Mouse (Mus musculus): ENCODE results near the gene Rrp8. TPM values are rescaled to one million over a fixed set of nuclear protein-coding genes. Genes with fewer than 3 reads are reported as not detected.
A peak's percentile ranks its signal among the peaks of the same experiment; 100 is the strongest.

Rrp8 gene
- polyA plus RNA-seq, 1 experiment from 2014 or later: 19.3 TPM

GRCm38 (mm10) chr7:105741978-105742377, 4.8 kb upstream of the Rrp8 start:
- WGBS: 85% methylated on average over 9 of the region's 9 CpGs
- DNase-seq (ENCODE audit: low spot score) (no peak), ATAC-seq (no peak)
- Histone ChIP-seq H3K36me3 (ENCODE audit: insufficient read depth, low read length) (peaks cover 32% of the 10 kb centered on the region; the same call in 1 of the 2 replicates), H3K9me3 (ENCODE audit: low read length) (no peaks in the 10 kb centered on the region), H3K4me2 (replicated peaks; ENCODE audit: low read depth, low read length) (no peak overlapping the region), H3K9ac (replicated peaks; ENCODE audit: low read depth) (no peak overlapping the region), H3K27ac (ENCODE audit: low read length) (no peak overlapping the region), H3K4me3 (ENCODE audit: low read depth, low read length) (no peak overlapping the region), H3K27me3 (replicated peaks; ENCODE audit: insufficient read depth, low read length) (no peaks in the 10 kb centered on the region), H3K4me1 (ENCODE audit: insufficient read depth, low read depth, low read length) (peaks cover 10% of the 10 kb centered on the region; the same call in 1 of the 2 replicates)
- no peak for TF ChIP-seq EP300 (IDR thresholded peaks at IDR 0.05)
- no peak for TF ChIP-seq CTCF (IDR thresholded peaks at IDR 0.05)

GRCm38 (mm10) chr7:105740851-105741250, 3.7 kb upstream of the Rrp8 start:
- TF ChIP-seq CTCF (IDR thresholded peaks at IDR 0.05): no peak
- TF ChIP-seq EP300 (IDR thresholded peaks at IDR 0.05): no peak
- Histone ChIP-seq H3K36me3 (ENCODE audit: insufficient read depth, low read length) (peaks cover 32% of the 10 kb centered on the region; the same call in 1 of the 2 replicates), H3K27ac (ENCODE audit: low read length) (no peak overlapping the region), H3K9ac (replicated peaks; ENCODE audit: low read depth) (no peak overlapping the region), H3K4me2 (replicated peaks; ENCODE audit: low read depth, low read length) (no peak overlapping the region), H3K4me1 (ENCODE audit: insufficient read depth, low read depth, low read length) (peaks cover 10% of the 10 kb centered on the region; the same call in 1 of the 2 replicates), H3K9me3 (ENCODE audit: low read length) (no peaks in the 10 kb centered on the region), H3K27me3 (replicated peaks; ENCODE audit: insufficient read depth, low read length) (no peaks in the 10 kb centered on the region), H3K4me3 (ENCODE audit: low read depth, low read length) (no peak overlapping the region)
- 68% methylated on average over 6 of the region's 6 CpGs for WGBS
- DNase-seq (ENCODE audit: low spot score): peak; percentile 11
- no peak for ATAC-seq

GRCm38 (mm10) chr7:105740089-105740795, 3.1 kb upstream of the Rrp8 start:
- H3K4me3 ChIP-seq (ENCODE audit: low read depth, low read length): no peak overlapping the region
- H3K27me3 ChIP-seq (replicated peaks; ENCODE audit: insufficient read depth, low read length): no peaks in the 10 kb centered on the region
- WGBS: 87% methylated on average over 13 of the region's 13 CpGs
- ATAC-seq (no peak), DNase-seq (ENCODE audit: low spot score) (no peak)
- H3K4me1 ChIP-seq (ENCODE audit: insufficient read depth, low read depth, low read length): peaks cover 10% of the 10 kb centered on the region; the same call in 1 of the 2 replicates
- no peak for TF ChIP-seq EP300 (IDR thresholded peaks at IDR 0.05)
- no peak for TF ChIP-seq CTCF (IDR thresholded peaks at IDR 0.05)
- H3K36me3 ChIP-seq (ENCODE audit: insufficient read depth, low read length): peaks cover 32% of the 10 kb centered on the region; the same call in 1 of the 2 replicates
- no peak overlapping the region for H3K4me2 ChIP-seq (replicated peaks; ENCODE audit: low read depth, low read length)
- no peak overlapping the region for H3K9ac ChIP-seq (replicated peaks; ENCODE audit: low read depth)
- no peak overlapping the region for H3K27ac ChIP-seq (ENCODE audit: low read length)
- no peaks in the 10 kb centered on the region for H3K9me3 ChIP-seq (ENCODE audit: low read length)

GRCm38 (mm10) chr7:105738948-105739347, 1.8 kb upstream of the Rrp8 start:
- Histone ChIP-seq H3K27ac (ENCODE audit: low read length) (peak overlapping the region; percentile 97), H3K4me1 (ENCODE audit: insufficient read depth, low read depth, low read length) (peaks cover 10% of the 10 kb centered on the region; the same call in 1 of the 2 replicates), H3K27me3 (replicated peaks; ENCODE audit: insufficient read depth, low read length) (no peaks in the 10 kb centered on the region), H3K9ac (replicated peaks; ENCODE audit: low read depth) (peak overlapping the region; percentile 48), H3K36me3 (ENCODE audit: insufficient read depth, low read length) (peaks cover 34% of the 10 kb centered on the region), H3K9me3 (ENCODE audit: low read length) (no peaks in the 10 kb centered on the region), H3K4me2 (replicated peaks; ENCODE audit: low read depth, low read length) (peak overlapping the region; percentile 87), H3K4me3 (ENCODE audit: low read depth, low read length) (peak overlapping the region; percentile 88)
- TF ChIP-seq EP300 (IDR thresholded peaks at IDR 0.05) (peak; percentile 51), CTCF (IDR thresholded peaks at IDR 0.05) (no peak; the same call in 1 of the 2 replicates)
- DNase-seq (ENCODE audit: low spot score) (peak; percentile 97), ATAC-seq (peak; percentile 72)
- 5% methylated on average over 3 of the region's 3 CpGs for WGBS

- peak overlapping the region; percentile 97; the same call in 1 of the 2 replicates for H3K9ac ChIP-seq (replicated peaks; ENCODE audit: low read depth)
- H3K36me3 ChIP-seq (ENCODE audit: insufficient read depth, low read length): peaks cover 41% of the 10 kb centered on the region
- no peaks in the 10 kb centered on the region for H3K9me3 ChIP-seq (ENCODE audit: low read length)
- no peaks in the 10 kb centered on the region for H3K27me3 ChIP-seq (replicated peaks; ENCODE audit: insufficient read depth, low read length)
- H3K4me2 ChIP-seq (replicated peaks; ENCODE audit: low read depth, low read length): peak overlapping the region; percentile 87
- H3K27ac ChIP-seq (ENCODE audit: low read length): peak overlapping the region; percentile 97
- no peak for TF ChIP-seq EP300 (IDR thresholded peaks at IDR 0.05)
- H3K4me3 ChIP-seq (ENCODE audit: low read depth, low read length): peak overlapping the region; percentile 88
- WGBS: 54% methylated on average over 2 of the region's 2 CpGs
- peaks cover 10% of the 10 kb centered on the region; the same call in 1 of the 2 replicates for H3K4me1 ChIP-seq (ENCODE audit: insufficient read depth, low read depth, low read length)
- DNase-seq (ENCODE audit: low spot score): no peak
- no peak for ATAC-seq
Observed at GRCm38 (mm10) chr7:105738286-105738685, 1.1 kb upstream of the Rrp8 start.

GRCm38 (mm10) chr7:105737648-105738047, 463 bp upstream of the Rrp8 start:
- H3K4me2 ChIP-seq (replicated peaks; ENCODE audit: low read depth, low read length): peak overlapping the region; percentile 87
- no peak for TF ChIP-seq CTCF (IDR thresholded peaks at IDR 0.05)
- TF ChIP-seq EP300 (IDR thresholded peaks at IDR 0.05): no peak
- DNase-seq (ENCODE audit: low spot score) (peak; percentile 16), ATAC-seq (no peak)
- no peaks in the 10 kb centered on the region for H3K9me3 ChIP-seq (ENCODE audit: low read length)
- H3K27me3 ChIP-seq (replicated peaks; ENCODE audit: insufficient read depth, low read length): no peaks in the 10 kb centered on the region
- H3K4me3 ChIP-seq (ENCODE audit: low read depth, low read length): peak overlapping the region; percentile 88
- H3K9ac ChIP-seq (replicated peaks; ENCODE audit: low read depth): peak overlapping the region; percentile 97
- 14% methylated on average over 3 of the region's 3 CpGs for WGBS
- peaks cover 10% of the 10 kb centered on the region; the same call in 1 of the 2 replicates for H3K4me1 ChIP-seq (ENCODE audit: insufficient read depth, low read depth, low read length)
- H3K27ac ChIP-seq (ENCODE audit: low read length): peak overlapping the region; percentile 97
- peaks cover 47% of the 10 kb centered on the region for H3K36me3 ChIP-seq (ENCODE audit: insufficient read depth, low read length)
